Mouse (Mus musculus) telencephalon, adult 2 months (tissue): Measurements from ENCODE around the gene Kcnab2.

Experiments used
- DNase-seq: peaks from one replicate; pipeline ENCODE4 v3.0.0-alpha.2; 2011; ENCODE audit warnings: low read depth, low spot score

Kcnab2 gene

DNA sequence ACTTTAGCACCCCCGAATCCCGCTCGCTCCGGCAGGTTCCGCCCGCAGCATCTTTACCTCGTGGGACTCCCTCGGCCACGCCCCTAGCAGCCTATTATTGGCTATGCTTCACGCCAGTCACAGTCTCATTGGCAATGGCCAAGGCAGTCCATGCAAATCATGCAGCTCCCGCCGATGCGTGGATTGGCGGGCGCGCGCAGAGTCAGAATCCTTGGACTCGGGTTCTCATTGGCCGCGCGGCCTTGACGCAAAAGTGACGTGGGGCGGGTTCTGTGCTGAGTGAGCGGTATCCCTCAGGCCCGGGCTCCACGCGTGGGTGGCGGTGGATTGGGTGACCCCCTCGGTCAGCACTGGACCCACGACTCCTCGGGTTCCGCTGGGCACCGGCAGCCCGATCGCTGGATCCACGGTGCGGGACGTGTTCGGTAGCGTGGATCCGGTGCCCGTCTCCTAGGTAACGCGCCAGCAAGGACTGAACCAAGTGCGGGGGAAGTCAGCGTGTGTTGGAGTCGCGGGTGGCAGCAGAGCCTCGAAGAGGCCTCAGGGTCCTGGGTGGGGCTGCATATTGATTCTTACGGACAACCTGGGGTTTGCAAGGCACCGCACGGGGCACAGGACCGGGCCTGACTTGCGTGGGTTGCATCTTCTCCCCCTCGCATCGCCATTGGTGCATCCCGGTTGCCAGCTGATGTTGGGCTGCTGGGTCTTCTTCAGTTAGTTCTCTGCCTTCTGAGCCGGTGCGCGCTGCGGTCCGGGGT lies at the start of gene Kcnab2:
Gene Kcnab2 (minus strand): TSS at position 406 of the 758 bp plus-strand sequence.
- DNase-seq, result peak; percentile 98

DNA sequence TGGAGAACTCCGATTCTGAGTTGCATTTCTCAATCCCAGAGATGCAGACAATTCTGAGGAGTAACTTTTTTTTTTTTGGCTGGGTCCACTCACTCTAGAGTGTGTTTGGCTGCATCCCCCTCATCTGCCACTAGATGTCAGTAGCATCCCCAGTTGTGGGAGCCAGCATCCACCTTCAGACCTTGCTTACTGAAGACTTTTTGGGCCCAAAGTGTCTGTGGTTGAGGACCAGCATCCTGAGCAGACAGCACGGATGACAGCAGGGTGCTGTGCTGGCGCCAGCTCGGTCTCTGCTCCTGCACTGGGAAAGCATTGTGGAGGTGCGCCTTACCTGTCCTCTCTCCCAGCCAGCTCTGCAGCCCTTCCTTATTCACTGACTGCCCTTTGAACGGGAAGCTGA lies 42.4 kb upstream of the Kcnab2 start:
- DNase-seq, result peak; percentile 29

DNA sequence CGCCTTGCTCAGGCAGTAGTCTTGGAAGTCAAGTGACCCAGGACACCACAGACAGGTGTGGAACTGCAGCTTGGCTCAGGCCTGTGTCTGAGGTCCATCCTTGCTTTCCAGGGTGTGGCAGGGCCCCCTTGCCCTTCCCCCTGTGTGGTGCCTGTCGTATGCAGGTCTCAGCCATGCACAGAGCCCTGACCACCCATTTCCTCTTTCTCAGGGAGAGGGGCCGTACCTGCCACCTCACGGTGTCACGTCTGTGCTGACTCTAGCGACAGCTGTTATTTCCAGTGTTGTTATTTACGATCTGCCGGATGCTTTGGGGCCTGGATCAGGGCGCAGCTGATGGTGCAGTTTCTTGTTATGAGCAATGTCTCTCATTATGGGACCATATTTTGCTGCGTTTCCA lies 41.4 kb upstream of the Kcnab2 start:
- no peak for DNase-seq

DNA sequence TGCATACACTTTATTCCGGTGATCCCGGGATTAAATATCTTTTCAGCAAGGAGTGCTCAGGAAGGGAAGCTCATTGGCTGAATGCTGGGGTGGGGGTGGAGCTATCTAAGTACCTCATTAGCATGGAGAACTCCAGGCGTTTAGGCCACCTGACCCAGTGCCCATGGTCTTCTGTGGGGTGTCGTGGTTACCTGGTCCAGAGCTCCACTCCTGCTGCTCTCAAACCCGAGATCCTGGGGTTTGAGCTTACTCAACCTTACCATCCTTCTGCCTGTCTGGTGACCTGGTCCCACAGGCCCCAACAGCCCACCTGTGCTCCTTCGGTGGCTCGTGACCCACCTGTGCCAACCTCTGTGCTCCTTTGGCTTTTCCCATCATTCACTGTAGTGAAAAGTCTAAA lies 37.2 kb upstream of the Kcnab2 start:
- no peak for DNase-seq

DNA sequence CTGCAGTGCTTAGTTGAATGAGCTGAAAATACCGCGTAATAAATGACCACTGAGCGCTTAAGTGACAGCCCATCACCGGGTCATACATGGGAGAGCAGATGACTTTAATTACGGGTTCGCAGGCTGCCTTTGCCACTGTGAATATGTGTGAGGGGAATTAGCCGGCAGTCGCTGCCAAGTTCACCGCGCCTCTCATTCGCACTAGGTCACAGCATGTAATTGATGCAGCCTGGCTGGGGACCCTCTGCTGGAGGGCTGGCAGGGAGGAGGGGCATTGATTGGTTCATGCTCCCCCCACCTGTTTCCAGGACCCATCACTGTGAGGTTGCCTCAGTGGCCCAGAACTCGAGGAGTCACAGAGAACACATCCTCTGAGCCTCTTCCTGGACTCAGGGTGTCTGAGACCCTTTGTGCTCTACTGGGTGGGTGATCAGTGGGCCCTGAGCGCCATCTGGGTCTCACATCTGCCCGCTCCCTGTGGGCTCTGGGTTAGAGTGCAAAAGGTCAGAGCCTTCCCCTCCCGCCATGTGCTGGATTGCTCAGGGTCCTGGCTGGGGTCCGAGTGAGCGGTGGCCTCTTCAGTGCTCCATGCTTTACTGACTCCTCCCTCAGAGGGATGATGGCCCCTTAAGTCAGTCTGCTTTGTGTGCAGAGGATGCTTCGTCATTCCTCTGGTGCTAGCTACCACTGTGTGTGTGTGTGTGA lies 34.7 kb upstream of the Kcnab2 start:
- no peak for DNase-seq

DNA sequence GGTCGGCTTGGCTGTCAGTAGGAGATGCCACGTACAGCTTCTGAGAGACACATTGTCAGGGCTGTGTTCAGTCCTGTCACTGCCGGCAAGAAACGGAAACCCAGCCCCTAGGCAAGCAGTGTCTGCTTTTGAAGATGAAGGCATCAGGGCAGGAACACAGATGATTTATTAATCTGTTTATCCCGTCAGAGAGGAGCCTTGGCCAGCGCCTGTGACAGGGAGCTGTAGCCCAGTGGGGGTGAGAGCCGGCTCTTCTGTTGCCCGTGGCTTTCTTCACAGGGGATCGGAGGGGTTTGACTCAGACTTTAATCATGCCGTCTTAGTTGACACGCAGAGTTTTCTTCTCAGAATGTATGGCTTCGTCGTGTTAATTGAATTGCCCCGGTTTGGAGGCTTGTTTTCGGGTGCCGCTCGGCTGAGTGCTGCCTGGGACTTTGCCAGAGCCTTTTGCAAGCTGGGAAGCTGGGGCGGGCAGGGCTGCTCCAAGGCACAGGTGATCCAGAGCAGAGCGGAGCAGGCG lies 16.7 kb upstream of the Kcnab2 start:
- DNase-seq, result no peak

DNA sequence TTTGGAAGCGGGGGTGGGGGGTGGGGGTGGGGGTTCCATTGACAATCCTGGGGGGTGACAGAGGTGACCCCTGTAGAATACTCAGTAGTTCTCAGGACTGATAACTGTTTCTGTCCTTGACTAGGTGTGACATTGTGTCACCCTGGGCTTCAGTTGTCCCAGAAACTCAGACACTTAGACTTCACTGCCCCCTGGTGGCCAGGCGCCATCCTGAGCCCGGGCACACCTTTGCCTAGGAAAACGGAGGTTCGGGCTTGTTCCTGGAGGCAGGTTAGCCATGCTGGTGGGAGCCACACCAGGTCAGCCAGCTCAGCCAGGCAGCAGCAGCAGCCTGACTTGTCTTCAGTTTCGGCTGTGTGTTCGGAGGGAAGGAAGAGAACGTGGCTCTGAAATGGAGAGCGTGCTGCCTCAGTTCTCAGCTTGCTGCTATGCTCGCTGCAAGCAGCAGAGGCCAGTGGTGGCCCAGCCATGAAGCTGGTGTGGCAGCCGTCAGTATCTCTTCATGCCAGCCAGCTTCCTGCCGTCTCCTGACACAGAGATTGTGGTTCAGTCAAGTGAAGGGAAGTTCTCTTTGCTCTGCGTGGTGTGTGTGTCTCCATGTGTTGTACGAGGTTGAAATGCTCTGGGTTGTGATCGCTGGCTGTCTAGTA lies 13.7 kb upstream of the Kcnab2 start:
- DNase-seq, result no peak

DNA sequence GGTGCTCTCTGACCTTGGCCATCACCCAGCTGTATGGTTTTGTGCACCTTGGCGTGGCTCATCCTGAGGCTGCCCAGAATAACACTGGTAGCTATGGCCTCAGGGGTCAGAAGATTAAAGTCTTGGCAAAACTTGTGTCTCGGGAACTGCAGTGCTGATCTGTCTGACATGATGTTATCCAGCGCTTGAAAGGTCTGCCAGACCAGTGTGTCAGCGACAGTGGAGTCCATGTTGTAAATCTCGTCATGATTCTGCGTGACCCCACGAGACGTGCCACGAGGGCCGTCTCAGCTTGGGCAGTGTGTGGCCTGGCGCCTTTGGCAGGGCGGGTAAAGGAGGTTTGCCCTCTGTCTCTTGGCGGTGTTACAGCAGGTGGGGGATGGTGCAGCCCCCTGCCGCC lies 12.6 kb upstream of the Kcnab2 start:
- DNase-seq, result no peak

DNA sequence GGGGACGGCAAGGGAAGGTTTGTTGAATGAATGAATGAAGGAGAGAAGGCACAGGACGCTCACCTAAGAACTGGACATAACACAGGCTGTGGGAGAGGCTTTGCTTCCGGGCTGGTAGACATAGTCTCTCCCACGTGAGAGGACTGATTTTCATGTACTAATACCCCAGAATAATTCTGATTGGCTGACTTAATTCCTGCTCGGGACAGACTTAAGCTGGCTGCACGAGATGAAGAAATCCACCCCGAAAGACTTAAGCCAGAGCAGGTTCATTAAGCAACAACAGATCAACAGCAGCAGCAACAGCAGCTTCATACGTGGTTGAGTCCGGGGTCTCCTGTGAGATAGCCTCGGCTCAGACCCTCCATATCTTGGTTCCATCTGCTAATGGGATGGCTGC lies 10.4 kb upstream of the Kcnab2 start:
- DNase-seq, result no peak

DNA sequence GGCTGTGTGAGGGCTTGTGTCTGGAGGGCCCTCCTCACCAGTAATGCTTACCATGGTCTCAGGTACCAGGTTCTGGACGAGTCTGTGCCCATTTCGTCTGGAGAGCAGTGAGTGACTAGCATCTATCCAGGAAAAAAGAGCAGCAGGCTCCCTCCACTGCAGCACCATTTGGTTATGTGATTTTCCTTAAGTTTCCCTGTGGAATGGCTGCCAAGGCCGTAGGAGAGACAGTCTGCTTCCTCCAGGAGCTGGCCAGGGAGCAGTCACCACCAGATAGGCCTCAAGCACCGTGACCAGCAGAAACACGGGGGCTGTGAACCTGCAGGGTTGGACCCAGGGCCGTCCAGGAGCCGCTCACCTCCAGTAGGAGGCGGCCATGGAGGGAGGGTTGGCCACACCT lies 2.8 kb upstream of the Kcnab2 start:
- no peak for DNase-seq

DNA sequence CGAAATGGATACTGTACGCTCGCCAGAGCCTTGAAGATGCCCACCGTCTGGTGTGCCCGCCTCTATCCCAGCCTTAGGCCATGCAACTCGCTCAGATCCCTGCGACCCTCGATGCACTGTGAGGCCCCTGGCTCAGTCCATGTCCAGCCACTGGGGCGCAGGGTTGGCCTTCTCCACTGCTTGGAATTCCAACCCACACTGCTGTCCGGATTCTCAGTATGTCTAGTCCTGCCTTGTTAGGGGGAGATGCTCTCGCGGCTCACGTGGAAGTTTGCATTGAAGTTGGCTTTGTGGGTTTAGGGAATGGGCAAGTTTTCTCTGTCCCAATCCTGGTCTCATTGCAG lies 525 bp upstream of the Kcnab2 start:
- no peak for DNase-seq

DNA sequence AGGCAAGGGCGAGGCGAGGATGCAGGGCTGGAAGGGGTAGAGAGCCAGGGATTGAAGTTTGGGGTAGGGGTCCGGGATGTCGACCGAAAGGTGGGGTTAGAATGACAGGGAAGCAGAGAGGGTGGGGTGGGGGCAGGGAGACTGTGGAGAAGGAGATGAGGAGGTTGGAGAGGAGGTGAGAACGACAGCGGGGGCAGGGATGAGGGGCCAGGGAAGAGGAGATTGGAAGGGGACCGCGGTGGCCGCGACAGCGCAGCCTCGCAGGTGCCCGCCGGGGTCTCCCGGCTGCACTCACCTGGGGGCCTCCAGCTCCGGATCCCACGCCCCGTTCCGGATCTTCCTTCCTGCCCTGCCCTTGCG lies 585 bp downstream of the Kcnab2 start:
- no peak for DNase-seq

DNA sequence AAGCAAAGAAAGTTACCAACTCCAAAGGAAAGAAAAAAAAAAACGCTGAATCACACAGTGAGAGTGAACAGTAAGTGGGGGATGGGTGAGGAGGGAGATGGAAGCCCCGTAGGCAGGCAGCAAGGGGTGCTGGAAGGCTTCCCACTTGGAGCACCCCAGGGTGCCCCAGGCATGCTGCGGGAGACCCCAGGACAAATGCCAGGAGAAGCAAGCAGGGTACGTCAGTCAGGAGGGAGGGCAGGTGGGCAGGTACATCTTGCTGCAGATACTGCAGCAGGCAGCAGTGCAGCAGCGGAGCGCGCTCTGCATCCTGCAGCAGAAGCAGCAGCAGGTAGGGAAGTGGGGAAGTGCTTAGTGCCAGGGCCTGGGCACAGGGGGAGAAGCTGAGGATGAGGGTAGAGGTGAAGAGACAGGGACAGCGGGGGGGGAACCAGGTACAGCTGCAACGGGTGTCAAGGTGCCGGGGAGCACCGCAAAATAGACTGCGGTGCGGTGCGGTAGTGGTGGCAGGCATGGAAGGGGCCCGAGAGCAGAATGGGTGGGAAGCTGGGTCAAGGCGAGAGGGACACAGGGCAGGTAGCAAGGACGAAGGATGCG lies 1.1 kb downstream of the Kcnab2 start, which contains the start of gene Nphp4:
Gene Nphp4 (plus strand): TSS at position 280 of the 597 bp plus-strand sequence.
- DNase-seq, result no peak

DNA sequence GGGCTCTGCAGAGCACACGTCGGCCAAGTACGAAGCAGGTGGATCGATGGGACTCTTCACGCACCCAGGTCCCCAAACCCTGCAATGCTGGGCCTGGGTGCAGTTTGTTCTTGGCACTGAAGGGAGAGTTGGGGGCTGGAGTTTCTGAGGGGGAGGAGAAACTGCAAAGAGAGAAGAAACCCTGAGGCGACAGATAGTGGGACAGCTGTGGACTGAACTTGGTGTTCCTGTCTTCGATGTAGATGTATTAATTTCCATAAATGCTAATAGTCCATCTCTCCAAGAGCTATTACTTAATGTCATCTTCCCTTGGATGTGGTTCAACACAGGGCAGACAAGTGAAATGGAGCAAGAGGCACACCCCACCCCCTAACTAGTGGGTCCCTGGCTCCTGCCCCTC lies 1.7 kb downstream of the Kcnab2 start:
- DNase-seq, result no peak

DNA sequence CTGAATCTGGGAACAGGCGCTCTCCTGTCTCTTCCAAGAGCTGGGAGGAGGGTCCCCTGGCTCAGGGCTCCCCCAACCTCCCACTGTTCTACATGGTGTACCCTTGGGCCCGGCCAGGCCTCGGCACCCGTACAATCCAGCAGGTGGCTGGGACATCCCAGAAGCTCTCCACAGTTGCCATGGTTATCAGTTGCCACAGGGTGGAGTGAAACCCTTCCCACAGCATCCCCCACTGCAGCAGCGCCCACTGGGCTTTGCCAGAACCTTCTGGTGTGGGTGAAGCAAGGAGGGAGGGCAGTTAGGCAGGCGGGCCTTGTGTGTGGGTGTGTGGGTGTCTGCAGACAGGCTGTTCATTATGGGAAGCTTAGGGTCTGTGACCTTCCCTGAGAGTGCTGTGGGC lies 9.7 kb downstream of the Kcnab2 start:
- DNase-seq, result no peak

DNA sequence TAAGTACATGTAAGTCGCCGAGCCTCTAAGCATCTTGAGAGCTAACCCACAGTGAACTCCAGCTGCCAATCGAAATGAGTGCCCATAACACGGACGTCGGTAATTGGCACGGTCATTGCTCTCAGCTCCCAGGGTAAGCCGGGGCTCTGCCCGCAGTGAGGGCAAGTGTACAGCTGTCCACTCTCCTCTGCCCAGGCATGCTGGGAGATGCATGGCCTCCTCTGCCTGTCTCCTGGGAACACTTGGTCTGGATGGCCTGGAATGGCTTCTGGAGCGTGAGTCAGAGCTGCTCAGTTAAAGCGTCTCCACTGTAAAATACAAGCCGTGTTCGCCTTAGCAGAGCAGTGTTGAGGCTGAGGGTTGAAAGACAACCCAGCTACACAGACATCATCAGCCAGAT lies 11.1 kb downstream of the Kcnab2 start:
- DNase-seq, result no peak

DNA sequence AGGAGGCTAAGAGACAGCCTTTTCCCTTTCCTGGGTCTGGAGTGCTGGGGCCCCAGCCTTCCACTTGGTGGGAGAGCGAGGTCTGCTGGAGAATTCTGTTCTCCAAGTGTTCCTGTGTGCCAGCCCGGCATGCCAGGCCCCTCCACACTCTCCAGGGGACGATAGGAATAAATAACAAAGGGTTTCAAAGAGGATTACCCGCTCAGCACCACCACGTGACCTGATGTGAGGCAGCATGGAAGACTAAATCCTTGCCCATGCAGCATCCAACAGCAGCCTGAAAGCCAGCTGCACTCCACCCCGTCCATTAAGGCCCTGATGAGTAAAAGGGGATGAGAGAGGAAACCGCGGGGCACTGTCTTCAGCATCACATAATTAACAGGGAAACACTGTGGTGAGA lies 12.6 kb downstream of the Kcnab2 start:
- no peak for DNase-seq

DNA sequence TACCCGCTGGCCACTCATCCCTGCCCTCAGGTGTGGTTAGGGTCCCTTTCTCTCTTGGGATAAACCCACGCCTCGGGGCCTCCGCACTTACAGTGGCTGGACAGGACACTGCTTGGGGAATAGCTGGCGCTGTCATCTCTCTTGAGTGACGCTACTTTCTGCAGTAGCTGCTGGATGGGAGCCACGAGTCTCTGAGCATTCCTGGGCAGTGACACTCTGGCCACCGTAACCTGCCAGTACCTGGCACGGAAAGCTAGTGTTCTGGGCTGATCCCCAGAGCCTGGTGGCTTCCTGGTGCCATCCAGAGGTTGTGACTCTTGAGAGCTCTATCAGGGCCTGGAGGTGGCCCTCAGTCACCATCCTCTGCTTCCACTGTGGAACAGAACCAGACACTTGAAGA lies 14.5 kb downstream of the Kcnab2 start:
- DNase-seq, result no peak

DNA sequence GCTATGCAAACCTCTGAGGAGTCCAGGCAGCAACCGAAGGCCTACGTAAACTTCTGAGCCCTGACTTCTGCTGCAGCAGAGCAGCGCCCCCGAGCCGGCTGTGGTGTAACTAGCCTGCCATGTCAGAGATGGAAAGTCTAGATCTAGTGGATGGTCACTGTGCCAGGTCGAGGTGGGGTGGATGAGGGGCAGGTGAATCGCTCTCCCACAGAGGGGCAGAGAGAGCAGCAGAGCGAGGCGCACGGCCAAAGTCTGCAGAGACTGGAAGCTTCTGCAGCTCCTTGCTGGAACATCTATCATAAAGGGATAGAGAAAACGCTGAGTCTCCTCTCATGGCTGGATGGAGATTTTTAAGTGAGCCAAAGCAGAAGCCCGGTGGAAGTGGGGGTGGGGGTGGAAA lies 15.2 kb downstream of the Kcnab2 start:
- DNase-seq, result no peak

DNA sequence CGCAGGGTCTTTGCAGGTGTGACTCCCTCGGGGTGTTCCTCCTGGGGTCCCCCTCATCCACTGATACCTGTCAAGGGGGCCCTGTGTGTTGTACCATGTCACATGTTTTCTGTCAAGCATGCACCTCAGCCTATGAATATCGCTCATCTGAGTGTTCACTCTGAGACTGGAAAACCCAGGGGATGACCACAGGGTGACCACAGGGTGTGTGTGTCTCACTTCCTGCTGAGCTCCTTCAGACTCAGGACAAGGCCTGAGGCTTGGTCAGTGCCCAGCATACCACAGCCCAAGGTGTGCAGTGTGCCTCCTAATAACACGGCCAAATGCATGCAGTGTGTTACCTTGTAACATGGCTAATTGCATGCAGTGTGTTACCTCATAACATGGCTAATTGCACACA lies 20.0 kb downstream of the Kcnab2 start:
- DNase-seq, result no peak

DNA sequence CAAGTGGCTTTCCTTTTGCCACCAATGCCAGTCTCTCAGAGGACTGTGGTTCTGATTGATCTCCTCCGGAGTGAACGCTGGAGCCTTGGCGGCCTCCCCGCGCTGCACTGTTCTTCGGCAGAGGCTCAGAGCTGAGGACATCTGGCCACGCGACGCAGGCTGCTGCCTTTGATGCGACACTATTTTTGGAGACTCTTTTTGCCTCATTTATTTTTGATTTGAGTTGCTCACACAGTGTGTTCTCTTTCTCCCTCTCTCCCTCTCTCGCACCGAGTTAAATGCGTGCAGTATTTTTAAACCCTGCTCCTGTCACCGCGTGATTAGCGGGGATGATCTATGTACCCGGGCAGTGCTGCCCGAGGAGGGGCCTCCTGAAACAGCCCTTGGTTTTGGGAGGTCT lies 21.1 kb downstream of the Kcnab2 start:
- DNase-seq, result peak; percentile 92

DNA sequence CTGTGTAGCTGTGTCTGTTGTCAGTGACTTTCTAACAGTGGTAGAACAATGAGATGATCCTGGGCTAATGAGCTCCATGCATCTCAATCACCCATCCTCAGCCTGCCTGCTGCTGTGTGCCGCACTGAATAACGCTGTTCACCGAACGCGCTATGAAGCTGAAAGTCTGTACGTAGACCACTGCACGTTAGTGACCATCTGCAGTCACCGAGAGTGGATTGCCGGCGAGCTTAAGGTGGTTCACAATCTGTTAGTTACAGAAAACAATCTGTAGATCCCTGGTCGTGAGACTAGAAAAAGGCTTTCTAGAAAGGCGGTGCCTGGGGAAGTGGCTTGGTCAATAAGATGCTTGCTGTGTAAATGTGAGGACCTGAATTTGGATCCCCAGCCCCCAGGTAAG lies 23.5 kb downstream of the Kcnab2 start:
- DNase-seq, result no peak
